Mouse (Mus musculus) liver, adult 2 months (tissue): ENCODE measurements around the gene Lama4. TPM values are rescaled to one million over a fixed set of nuclear protein-coding genes. Genes with fewer than 3 reads are reported as not detected.

Experiments
- DNase-seq: peaks from one replicate; pipeline ENCODE4 v3.0.0-alpha.2; 2011; ENCODE audit warnings: low read depth, low spot score; ENCODE audit errors: extremely low read depth
- H3K27ac ChIP-seq: fragments of 200-500 bp; replicated peaks from 2 replicates; pipeline ENCODE4 v1.5.1; 2012; ENCODE audit warnings: low read depth, mild to moderate bottlenecking, control low read depth, inconsistent platforms, low read length; ENCODE audit not compliant: insufficient read depth
- H3K27me3 ChIP-seq: fragments of 200-500 bp; 2 replicates; pipeline ENCODE4 v1.6.1; 2012; ENCODE audit warnings: mild to moderate bottlenecking, moderate library complexity, low read length, inconsistent platforms; ENCODE audit not compliant: control insufficient read depth, insufficient read depth
- H3K36me3 ChIP-seq: fragments of 200-500 bp; 2 replicates; pipeline ENCODE4 v1.6.1; 2012; ENCODE audit warnings: low read length, inconsistent platforms; ENCODE audit not compliant: control insufficient read depth, insufficient read depth
- H3K4me1 ChIP-seq: fragments of 200-500 bp; 2 replicates; pipeline ENCODE4 v1.6.1; 2011; ENCODE audit warnings: low read length; ENCODE audit not compliant: control insufficient read depth, insufficient read depth
- H3K4me3 ChIP-seq: fragments of 200-500 bp; 2 replicates; pipeline ENCODE4 v1.5.1; 2011; ENCODE audit warnings: low read depth, mild to moderate bottlenecking, control low read depth, low read length, moderate library complexity; ENCODE audit not compliant: insufficient read depth
- H3K79me2 ChIP-seq: fragments of 200-500 bp; 2 replicates; pipeline ENCODE4 v1.6.1; 2012; ENCODE audit warnings: inconsistent platforms, mild to moderate bottlenecking, low read length, moderate library complexity; ENCODE audit not compliant: control insufficient read depth, insufficient read depth
- H3K9ac ChIP-seq: fragments of 200-500 bp; 2 replicates; pipeline ENCODE4 v1.6.1; 2012; ENCODE audit warnings: low read depth, mild to moderate bottlenecking, control low read depth, inconsistent platforms, low read length
- CTCF ChIP-seq: fragments of 200-500 bp; IDR thresholded peaks from 2 replicates; pipeline ENCODE4 v1.5.1; 2011; ENCODE audit warnings: low read depth, low read length, control low read depth
- POLR2A ChIP-seq: fragments of 200-500 bp; IDR thresholded peaks from 2 replicates; pipeline ENCODE4 v1.6.1; 2011; ENCODE audit warnings: low read length, control low read depth; ENCODE audit not compliant: insufficient read depth; ENCODE audit errors: extremely low read depth
- WGBS: fragments of 180-500 bp; shearing (Covaris S2); methylation state at CpG from one replicate; pipeline ENCODE4 v1.1.7; 2018; 5-methylcytosine and 5-hydroxymethylcytosine counted together
- polyA plus RNA-seq: library from polyadenylated mRNA; depleted of rRNA; stranded (reverse); fragments of >200 nt; gene quantifications from 2 replicates; pipeline ENCODE4 v1.2.3, GENCODE M21; 2012
- total RNA-seq: library from RNA; depleted of rRNA; stranded (reverse); fragments of >200 nt; gene quantifications from 2 replicates; pipeline ENCODE4 v1.2.3, GENCODE M21; 2014

Lama4 gene
- total and polyA plus RNA-seq, 2 experiments: 1.6 to 6.7 TPM

DNA sequence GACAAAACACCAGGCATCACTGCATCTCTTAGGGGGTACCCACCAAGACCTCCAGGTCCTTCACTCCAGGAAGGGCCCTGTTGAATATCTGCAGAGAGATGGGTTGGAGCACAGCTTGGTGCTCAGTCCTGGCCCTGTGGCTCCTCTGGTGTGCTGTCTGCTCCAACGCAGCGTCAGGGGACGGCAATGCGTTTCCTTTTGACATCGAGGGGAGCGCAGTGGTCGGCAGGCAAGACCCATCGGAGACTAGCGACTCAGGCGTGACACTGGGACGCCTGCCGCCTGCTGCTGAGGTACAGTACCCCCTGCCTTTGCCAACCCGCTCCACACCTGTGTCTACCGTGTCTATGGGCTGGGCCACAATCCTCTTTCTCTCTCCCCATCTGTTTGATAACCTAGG lies 542 bp downstream of the Lama4 start:
- DNase-seq: no peak
- Histone ChIP-seq H3K4me1 (no peaks in the 10 kb centered on the region), H3K27ac (peak overlapping the region; percentile 47), H3K36me3 (no peaks in the 10 kb centered on the region), H3K79me2 (0 out of 2 replicates have a peak, but pooled peaks cover 3% of the 10 kb centered on the region), H3K27me3 (no peaks in the 10 kb centered on the region), H3K4me3 (peak overlapping the region; percentile 82), H3K9ac (peak overlapping the region; percentile 63)
- no peak for TF ChIP-seq CTCF
- TF ChIP-seq POLR2A: no peak
- 4% methylated on average over 14 of the region's 14 CpGs for WGBS

DNA sequence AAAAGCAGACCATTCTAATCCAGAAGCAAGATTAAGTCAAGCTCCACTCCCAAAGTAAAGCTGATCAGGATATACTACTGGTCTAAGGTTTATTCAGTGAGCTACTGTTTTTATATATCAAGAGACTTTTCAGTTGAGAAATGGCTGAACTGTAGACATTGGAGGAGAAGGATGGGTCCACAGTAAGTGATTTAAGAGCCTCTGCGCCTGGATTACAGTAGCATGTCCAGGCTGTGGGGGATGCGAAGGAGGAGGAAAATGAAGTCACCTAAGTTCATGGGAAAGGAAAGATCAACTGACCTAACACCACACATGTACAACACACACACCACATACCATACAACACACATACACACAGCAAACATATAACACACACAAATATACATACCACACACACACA lies 1.3 kb downstream of the Lama4 start:
- no peak for DNase-seq
- no peaks in the 10 kb centered on the region for H3K36me3 ChIP-seq
- H3K4me1 ChIP-seq: no peaks in the 10 kb centered on the region
- WGBS: 85% methylated on average over 2 of the region's 2 CpGs
- H3K27me3 ChIP-seq: no peaks in the 10 kb centered on the region
- no peak overlapping the region for H3K27ac ChIP-seq
- H3K4me3 ChIP-seq: peak overlapping the region; percentile 82
- peak overlapping the region; percentile 53; the same call in 1 of the 2 replicates for H3K9ac ChIP-seq
- no peak for TF ChIP-seq POLR2A
- no peak for TF ChIP-seq CTCF
- 0 out of 2 replicates have a peak, but pooled peaks cover 3% of the 10 kb centered on the region for H3K79me2 ChIP-seq

GRCm38 (mm10) chr10:38968326-38969072 lies 3.2 kb downstream of the Lama4 start:
- H3K27me3 ChIP-seq: no peaks in the 10 kb centered on the region
- 0 out of 2 replicates have a peak overlapping the region, but pooled peaks have one; percentile 31 for H3K27ac ChIP-seq
- 76% methylated on average over 10 of the region's 10 CpGs for whole genome bisulfite sequencing
- peak overlapping the region; percentile 41 for H3K4me3 ChIP-seq
- no peak for TF ChIP-seq CTCF
- TF ChIP-seq POLR2A: no peak
- no peaks in the 10 kb centered on the region for H3K4me1 ChIP-seq
- no peak for DNase-seq
- 0 out of 2 replicates have a peak, but pooled peaks cover 3% of the 10 kb centered on the region for H3K79me2 ChIP-seq
- no peak overlapping the region for H3K9ac ChIP-seq
- H3K36me3 ChIP-seq: no peaks in the 10 kb centered on the region

- H3K4me1 ChIP-seq: no peaks in the 10 kb centered on the region
- WGBS: 68% methylated on average over 2 of the region's 2 CpGs
- no peaks in the 10 kb centered on the region for H3K36me3 ChIP-seq
- no peak for DNase-seq
- H3K27me3 ChIP-seq: no peaks in the 10 kb centered on the region
- peak overlapping the region; percentile 58 for H3K27ac ChIP-seq
- H3K79me2 ChIP-seq: 0 out of 2 replicates have a peak, but pooled peaks cover 3% of the 10 kb centered on the region
- TF ChIP-seq POLR2A: no peak
- no peak overlapping the region for H3K9ac ChIP-seq
- H3K4me3 ChIP-seq: no peak overlapping the region
Measured at GRCm38 (mm10) chr10:38969543-38969942, 4.2 kb downstream of the Lama4 start.

GRCm38 (mm10) chr10:38969975-38970374 lies 4.7 kb downstream of the Lama4 start:
- no peak for TF ChIP-seq POLR2A
- TF ChIP-seq CTCF: no peak
- Histone ChIP-seq H3K9ac (no peak overlapping the region), H3K27me3 (no peaks in the 10 kb centered on the region), H3K4me1 (no peaks in the 10 kb centered on the region), H3K79me2 (0 out of 2 replicates have a peak, but pooled peaks cover 3% of the 10 kb centered on the region), H3K4me3 (no peak overlapping the region), H3K36me3 (no peaks in the 10 kb centered on the region), H3K27ac (no peak overlapping the region)
- WGBS: 27% methylated on average over 6 of the region's 6 CpGs
- peak; percentile 6 for DNase-seq
